Mouse (Mus musculus) liver (tissue): ENCODE results near the gene Tnnc2.
A peak's percentile ranks its signal among the peaks of the same experiment; 100 is the strongest.

Experiments used
- DNase-seq: peaks from one replicate; pipeline ENCODE4 v3.0.0-alpha.2; 2020; ENCODE audit warnings: mixed read lengths

Gene Tnnc2

DNA sequence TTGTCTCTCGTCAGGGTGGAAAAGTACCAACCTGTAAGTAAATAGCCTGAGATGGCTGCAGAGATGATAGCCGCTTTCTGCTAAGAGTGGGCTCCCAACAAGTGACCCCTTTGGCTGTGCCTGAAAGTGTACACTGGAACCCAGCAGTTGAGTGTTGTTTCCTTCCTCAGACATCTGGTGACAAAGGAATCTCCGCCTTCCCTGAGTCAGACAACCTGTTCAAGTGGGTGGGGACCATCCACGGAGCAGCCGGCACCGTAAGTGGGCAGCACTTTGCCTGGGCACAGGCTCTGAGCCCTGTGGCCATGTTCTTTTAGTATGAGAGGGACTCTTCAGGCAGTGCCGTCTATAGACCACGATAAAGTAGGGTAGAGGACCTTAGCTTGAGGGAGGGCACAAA, 8.6 kb downstream of the Tnnc2 start:
- DNase-seq = no peak

DNA sequence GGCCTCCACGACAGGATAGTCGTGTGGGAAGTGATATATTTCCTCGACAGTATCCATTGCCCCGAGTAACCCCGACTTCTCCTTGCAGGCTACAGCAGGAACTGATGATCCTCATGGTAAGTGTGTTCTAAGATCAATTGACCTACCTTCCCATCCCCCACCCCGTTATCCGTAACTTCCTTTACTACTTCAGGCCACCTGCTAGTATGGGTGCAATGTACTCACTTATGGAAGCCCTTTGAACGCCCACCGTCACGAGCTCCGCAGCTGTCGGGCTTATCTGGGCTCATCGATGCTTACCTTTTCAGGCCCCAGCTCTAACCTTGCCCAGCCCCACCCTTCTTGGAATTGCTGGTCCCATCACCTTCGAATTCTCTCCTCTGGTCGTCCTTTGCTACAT, 9.5 kb downstream of the Tnnc2 start:
- DNase-seq = peak; percentile 76

DNA sequence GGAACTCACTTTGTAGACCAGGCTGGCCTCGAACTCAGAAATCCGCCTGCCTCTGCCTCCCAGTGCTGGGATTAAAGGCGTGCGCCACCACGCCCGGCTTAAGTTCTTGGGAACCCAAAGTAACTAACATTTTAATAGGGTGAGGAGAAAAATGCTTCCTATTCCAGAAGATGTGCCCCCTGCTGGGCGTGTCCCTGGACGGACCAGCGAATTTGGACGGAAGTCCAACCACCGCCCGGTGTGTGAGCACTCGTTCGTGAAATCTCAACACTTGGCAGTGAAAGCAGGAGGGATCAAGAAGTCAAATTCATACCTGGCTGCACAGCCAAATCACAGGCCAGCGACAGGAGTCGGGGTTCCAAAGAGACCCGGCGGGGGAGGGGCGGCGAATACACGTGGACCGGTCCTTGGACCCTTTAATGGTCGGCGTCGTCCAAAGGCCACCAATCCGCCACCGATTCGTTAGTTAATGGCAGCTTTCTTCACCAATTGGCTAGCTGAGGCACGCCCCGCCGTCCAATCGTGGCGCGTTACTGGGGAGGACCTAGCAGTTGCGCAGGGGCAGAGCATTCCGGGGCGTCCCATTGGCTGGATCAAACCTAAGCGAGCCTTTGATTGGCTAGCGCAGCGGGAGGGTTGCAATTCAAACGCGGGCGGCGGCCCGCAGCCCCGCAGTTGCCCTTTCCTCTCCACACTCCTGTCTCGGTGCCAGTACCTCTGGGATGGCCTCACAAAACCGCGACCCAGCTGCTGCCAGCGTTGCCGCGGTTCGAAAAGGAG, 10.3 kb downstream of the Tnnc2 start, which contains the start of gene Ube2c:
Gene Ube2c, plus strand, starts transcription at position 641 of the 780 bp plus-strand sequence.
- peak; percentile 99 for DNase-seq

DNA sequence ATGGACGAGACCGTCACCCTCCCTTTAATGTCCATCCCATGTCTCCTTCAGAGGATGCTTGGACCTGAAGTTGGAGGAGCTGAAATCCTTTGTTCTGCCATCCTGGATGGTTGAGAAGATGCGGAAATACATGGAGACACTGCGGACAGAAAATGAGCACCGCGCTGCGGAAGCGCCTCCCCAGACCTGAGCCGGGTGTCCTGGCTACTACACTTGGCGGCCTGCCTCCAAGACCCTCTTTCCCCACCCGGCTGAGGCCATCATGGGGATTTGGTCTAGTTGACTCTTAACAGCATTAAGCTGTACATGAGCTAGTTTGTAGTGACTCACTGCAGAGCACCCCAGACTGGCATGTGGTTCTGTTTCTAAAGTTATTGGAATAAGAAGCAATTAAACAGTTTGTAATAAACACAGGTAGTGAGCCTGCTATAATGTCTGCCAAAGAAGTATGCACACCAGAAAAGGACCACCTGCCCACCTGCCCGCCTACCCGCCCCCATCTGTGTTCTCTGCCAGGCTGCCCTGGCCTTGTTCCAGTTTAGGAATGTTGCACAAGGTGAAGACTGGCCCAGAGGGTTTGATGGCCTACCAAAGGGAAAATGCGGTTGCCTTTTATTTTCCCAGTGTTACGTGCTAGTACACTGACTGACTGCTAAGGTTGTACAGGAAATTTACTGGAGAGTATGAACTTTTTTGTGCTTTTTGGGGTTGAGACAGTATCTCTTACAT, 11.8 kb downstream of the Tnnc2 start:
- DNase-seq = no peak

DNA sequence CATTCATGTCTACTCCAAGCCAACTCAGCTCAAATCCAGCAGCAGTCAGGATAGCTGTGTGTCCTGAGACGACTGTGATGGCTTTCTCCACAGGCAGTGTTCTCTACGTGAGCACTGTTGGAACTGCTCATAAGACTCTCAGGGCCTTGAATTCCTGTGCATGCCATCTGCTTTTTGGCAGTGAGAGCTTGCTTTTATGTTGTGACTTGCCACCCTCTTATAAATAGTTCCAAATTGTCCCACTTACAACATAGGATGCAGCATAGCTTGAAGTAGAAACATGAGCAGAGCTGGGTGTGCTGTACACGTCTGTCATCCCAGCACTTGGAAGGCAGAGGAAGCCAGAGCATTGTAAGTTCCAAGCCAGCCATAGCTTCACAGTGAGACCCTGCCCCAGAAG, 13.9 kb downstream of the Tnnc2 start:
- no peak for DNase-seq

DNA sequence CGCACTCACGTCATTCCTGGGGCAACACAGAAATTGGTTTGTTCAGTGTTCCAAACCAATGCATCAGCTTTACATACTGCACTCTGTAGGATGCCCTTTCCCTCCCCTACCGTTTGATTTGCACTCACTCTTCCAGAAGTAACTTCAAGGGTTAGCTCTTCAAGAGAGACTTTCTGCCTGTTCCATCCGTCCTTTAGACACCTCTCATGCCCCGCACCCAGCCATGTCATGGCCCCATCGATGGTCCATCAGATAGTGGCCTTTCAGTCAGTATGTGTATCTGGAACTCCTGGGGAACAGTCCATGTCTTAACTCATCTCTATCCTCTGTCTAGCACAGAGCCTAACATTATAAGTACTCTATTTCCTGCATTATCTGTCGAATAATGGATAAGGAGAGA, 17.2 kb downstream of the Tnnc2 start:
- peak; percentile 58 for DNase-seq

DNA sequence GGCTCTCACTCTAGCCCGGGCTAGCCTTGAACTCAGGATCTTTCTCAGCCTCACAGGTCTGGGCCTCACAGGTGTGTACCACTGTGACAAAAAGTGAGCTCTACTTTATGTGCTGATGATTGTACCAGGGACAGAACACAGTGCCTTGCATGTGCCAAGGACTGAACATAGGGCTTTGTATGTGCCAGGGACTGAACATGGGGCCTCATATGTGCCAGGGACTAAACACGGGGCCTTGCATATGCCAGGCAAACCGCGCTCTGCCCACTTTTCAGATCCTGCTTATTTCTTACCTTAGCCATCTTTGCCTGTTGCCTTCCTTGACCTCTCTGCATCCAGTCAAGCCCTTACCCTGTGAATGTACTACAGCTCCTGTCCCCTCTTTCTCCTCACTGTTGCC, 17.8 kb downstream of the Tnnc2 start:
- DNase-seq = no peak

DNA sequence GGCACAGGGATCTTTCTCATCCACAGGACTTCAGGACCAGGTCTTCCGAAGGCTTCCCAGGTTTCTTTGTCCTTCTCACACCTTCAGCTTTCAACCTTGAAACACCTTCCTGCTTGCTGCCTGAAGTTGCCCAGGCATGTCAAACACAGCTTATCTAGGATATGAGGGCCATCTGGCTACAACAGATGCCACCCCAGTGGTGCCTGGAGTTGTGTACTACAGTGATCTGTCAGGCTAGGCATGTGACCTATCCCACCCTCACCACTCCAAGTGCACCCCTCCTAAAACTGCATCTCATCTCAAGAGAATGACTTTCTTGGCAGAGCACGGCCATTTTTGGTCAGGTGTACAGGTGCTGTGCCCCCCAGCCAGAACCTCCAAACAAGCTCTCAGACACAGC, 18.3 kb downstream of the Tnnc2 start:
- DNase-seq = peak; percentile 87

DNA sequence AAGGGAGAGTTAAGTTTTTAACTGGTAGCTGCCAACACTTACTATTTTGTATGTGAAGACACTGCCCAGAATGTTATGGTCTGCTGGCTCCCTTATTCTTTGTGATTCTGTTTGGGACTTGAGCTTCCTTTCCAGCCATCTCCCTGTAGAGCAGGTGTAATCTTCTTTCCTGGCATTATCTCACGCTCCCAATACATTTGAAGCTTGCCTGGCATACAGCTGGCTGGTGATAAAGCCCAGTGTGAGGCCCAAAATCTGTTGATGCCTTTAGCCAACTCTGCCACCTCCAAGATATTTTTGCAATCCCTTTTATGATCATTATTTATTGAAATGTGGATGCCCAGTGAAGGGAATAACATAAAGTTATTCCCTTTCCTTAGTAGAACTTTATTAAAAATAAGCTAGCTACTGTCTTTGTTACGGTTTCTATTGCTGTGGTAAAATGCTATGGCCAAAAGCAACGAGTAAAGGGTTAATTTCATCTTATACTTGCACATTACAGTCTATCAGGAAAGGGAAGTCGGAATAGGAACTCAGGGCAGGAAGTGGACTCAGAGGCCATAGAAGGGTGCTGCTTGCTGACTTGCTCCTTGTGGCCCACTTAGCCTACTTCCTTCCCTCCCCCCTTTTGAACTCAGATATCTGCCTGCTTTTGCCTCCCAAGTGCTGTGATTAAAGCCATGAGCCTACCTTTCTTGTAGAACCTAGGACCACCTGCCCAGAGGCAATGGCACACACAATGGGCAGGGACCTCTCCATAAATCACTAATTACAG, 19.5 kb downstream of the Tnnc2 start:
- peak; percentile 81 for DNase-seq

DNA sequence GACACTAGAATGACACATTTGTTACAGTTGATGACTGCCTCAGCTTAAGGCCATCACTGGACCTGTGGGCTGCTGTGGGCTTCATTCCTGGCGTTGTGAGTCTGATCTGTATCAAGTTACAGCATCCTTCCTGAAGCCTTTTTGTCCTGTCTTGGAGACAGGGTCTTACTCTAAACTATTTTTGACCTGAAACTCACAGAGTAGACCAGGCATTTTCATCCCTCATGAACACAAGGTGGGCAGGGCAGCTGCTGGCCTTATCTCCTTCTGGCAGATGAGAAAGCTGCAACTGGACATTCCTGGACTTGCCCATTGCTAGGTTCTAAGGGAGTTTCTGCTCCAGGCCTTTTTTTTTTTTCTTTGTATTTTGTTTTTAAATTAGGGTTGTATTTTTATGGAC, 21.1 kb downstream of the Tnnc2 start:
- DNase-seq = peak; percentile 82

DNA sequence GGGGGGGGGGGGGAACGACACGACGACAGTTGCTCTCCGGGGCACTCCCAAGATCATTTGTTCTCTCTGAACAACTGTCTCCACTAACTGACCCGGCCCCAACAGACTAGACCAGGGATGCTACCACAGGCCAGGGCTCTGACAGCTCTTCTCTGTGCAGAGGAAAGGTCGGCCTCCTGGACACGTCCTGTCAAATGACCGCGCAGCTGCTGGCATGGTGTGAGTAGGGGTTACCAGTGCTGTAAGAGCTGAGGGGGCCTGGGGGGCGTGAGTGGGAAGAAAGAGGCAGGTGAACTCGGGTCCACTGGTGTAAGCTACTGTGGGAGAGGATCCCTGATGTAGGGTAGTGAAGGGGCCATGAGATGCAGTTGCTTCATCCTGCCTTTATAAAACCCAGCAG, 21.9 kb downstream of the Tnnc2 start:
- DNase-seq = no peak

DNA sequence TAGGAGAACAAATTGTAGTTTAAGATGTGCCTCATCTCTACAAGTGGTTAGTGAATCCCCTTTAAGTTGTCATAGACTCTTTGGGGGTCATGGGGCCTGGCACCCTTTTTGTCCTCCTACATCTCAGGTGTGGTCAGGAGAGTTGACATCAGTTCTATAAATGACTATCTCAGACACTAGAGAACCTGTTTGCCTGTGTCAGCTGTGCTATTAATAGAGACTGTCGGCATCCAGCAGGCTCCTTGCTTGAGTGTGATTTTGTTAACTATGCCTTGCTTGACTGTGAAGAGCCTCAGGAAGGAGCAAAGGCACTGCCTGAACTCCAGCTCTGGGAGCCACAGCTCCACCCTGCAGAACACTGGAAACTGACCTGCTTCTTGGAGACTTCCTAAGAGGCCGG, 25.0 kb downstream of the Tnnc2 start:
- no peak for DNase-seq

DNA sequence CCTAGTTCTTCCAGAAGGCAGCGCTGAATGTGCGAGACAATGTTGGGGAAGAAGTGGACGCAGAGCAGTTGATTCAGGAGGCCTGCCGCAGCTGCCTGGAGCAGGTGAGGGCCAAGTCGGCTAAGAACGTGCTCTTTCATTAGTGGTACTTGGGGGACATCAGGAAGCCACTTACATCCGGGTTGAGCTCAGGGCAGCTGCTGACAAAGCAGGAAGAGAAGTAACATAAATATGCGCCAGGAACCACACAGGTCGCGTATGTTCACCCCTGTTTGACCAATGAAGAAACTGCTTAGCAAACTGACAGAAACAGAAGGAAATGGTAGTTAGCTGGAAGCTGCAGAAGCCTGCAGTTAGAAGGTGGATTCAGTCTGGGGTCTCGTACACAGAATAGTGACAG, 25.7 kb downstream of the Tnnc2 start:
- DNase-seq = no peak

DNA sequence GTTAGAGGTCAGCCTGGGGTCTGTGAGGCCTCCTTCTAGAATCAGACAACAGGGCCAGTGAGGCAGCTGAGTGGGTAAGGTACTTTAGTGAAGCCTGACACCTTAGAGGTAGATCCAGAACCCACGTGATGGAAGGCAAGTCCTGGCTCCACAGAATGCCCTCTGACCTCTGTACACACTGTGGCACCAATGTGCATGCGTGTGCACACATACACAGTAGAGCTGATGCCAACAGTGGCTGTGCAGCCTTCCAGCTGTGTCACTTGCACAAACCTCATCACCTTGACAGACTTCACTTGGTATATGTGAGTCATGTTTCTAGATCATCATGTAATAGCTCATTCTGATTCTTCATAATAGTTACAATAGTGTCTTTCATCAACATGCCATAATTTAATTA, 27.3 kb downstream of the Tnnc2 start:
- no peak for DNase-seq

DNA sequence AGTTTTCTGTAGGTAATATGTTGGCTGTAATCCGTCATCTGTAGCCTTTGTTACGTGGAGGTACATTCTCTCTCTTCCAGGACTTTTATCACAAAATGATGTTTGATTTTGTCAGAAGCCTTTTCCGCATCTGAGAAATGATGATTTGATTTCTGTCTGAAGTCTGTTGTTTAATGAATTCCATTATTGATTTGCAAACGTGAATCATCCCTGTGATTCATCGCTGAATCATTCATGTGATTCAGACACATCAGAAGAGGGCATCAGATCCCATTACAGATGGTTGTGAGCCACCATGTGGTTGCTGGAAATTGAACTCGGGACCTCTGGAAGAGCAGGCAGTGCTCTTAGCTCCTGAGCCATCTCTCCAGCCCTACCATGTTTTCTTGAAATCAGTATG, 30.8 kb downstream of the Tnnc2 start:
- no peak for DNase-seq

DNA sequence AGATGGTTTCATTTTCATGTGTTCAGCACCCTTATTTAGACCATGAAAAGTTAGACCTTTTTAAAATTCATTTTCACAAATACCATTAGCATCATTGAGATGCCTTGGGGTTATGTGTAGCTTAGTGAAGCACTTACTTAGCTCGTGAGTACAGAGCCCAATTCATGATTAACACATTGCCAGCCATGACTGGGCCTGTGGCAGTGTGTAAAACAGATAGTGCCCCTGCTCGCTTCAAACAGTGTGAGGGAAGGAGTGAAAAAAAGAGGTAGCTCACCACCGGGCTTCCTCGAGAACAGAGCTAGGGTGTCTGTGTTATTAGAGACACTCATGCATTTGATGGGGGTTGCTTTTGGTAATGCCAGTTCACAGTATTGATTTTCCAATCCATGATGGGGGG, 31.6 kb downstream of the Tnnc2 start:
- peak; percentile 34 for DNase-seq

DNA sequence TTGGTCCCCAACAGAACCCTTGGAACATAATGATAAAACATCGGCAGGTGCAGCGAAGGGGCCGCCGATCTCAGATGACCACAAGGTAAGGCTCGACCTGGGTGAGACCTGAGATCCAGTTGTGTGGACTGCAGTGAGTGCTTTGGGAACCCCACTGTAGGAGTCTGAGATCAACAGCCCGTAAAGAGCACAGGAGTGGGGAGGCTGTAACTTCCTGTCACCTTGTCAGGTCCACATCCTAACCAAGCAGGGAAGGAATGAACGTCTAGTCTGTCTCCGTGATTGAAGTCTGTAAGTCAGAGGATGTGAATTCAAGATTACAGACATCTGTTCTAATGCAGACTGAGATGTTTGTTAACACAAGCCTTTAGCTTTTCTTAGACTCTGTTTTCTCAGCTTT, 33.1 kb downstream of the Tnnc2 start:
- DNase-seq = no peak

DNA sequence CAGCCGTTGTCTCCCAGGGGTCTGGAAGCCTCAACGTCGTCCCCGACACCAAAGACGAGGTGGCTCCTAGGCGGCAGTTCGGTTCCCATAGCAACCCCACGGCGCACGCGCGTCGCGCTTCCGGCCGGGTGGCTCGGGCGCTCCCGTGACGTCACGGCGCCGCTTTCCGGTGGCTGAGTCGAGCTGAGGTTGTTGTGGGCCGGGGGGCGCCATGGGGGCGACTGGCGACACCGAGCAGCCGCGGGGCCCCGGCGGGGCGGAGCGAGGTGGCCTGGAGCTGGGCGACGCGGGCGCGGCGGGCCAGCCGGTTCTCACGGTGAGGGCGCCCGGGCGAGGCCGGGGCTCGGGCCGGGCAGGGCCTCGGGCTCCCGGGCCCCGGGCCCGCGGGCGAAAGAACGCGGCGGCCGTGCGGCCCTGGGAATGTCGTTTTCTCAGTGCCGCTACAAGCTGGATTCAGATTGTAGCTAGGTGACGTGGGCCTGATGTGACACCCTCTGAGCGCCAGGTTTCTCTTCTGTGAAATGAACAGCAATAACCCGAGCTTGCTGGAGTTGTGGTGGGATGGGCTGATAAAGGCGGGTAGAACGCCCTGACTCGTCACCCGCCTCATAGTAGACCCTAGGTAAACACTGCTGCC, 33.8 kb downstream of the Tnnc2 start, which contains the start of the genes Wfdc3 and Dnttip1:
Gene Wfdc3, minus strand, starts transcription at position 89 of the 637 bp plus-strand sequence.
Gene Dnttip1, plus strand, starts transcription at position 141 of the 637 bp plus-strand sequence.
- peak; percentile 94 for DNase-seq

DNA sequence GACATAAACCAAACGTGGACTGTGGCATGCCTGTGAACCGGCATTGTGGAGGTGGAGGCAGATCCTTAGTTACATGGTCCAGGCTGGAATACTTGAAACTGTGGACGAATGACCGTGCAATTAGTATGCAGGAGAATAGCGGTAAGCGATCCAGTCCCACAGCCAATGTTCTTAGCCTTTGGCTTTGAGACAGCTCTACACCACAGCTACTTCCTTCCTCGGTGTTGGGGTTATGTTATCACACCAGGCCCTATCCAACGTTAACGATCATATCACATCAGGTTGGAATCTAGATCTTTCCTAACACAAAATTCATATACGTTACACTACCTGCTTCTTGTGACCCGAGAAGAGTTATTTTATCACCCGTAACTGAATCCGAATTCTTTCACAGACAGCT, 34.8 kb downstream of the Tnnc2 start:
- DNase-seq = no peak

DNA sequence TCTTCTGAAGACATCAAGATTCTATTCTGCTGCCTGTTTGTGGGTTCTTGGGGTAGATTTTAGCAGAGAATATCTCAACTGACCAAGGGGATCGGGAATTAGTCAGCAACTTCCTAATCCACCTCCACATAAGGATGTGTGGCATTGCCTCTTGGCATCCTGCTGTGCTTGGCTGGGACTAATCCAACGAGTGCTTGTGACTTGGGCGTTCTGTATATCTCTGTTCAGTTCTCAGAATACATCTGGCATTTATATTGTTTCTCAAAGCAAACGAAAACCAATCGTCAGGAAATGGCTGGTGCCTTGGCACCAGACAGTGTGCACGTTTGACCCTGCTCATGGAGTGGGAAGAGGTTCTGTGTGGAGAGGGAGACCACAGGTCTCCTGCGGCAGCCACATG, 39.9 kb downstream of the Tnnc2 start:
- DNase-seq = no peak

DNA sequence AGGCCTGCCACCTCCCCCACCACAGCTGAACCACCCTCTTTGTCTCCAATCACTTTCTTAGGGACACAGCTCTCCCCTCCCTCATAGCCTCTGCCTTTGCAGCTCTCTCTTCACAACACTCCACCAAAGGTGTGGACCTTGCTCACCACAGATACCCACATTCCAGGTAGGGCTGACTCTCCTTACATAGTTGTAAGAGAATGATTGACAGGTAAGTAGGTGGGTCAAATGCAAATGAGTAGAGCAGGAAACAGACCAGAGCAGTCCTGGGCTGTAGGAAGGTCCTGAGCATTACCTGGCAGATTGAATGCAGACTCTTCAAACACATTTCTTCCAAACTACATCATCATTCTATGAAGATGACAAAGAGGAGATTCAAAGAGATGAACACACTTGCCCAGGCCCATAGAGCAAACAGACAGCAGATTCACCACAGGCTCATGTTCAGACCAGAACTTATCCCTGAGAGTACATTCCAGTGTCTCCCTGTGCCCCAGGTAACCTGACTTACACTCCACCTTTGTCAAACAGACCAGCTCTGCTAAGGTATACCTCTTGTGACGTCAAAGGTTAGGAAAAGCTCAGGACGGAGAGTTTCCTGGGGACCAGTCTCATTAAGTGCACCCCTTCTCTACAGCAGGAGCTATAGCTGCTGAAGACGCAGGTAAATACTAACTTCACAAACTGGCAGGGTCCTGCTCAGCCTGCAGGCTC, 42.2 kb downstream of the Tnnc2 start:
- no peak for DNase-seq

DNA sequence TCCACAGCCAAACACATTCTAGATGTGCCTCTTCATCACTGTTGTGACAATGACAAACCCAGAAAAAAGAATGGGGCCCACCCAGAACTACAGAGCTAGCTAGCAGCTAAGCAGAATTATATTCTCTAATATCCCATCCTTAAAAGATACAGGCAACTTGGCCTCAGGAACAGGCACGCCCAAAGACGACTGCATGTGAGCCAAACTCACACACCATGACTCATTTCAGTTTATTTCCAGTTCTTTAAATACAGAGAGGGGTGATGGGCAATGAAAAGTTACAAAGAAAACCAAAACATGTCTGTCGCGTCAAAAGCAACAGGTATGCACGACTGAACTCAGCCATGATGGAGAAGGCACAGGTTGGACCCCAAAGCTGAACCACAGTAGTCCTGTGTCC, 44.3 kb downstream of the Tnnc2 start:
- DNase-seq = no peak
